Mouse (Mus musculus) brain, embryonic 14.5 days (tissue): ENCODE results near the gene Cdyl.
"Not testable (repeated sequence)": the region's sequence is repeated elsewhere in the genome, so short reads cannot be mapped to it uniquely, and the experiment has no call there.

Experiments used
- CTCF ChIP-seq: fragments of 200-500 bp; IDR thresholded peaks from 2 replicates; pipeline ENCODE4 v1.5.1; 2012; ENCODE audit warnings: inconsistent platforms, mild to moderate bottlenecking, moderate library complexity, borderline replicate concordance; ENCODE audit not compliant: insufficient read depth, insufficient read length; ENCODE audit errors: extremely low read depth
- POLR2A ChIP-seq: fragments of 200-500 bp; IDR thresholded peaks from 2 replicates; pipeline ENCODE4 v1.6.1; 2012; ENCODE audit warnings: mild to moderate bottlenecking, inconsistent platforms, borderline replicate concordance; ENCODE audit not compliant: poor library complexity, insufficient read depth, insufficient read length, severe bottlenecking; ENCODE audit errors: extremely low read depth

DNA sequence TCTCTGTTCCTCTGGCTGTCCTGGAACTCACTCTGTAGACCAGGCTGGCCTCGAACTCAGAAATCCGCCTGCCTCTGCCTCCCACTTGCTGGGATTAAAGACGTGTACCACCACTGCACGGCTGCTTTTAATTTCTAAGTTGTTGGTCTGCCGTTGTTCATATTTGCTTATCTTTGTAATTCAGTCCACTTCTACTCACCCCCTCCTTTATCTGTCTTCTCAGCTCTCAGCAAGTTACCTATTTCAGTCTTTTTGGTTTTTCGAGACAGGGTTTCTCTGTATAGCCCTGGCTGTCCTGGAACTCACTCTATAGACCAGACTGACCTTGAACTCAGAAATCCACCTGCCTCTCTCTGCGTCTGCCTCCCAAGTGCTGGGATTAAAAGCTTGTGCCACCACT is 176.9 kb downstream of the Cdyl start:
- TF ChIP-seq POLR2A, CTCF: not testable (repeated sequence)
